23 mouse cellular contexts compared by ENCODE assay signal in the genomic region with DNA sequence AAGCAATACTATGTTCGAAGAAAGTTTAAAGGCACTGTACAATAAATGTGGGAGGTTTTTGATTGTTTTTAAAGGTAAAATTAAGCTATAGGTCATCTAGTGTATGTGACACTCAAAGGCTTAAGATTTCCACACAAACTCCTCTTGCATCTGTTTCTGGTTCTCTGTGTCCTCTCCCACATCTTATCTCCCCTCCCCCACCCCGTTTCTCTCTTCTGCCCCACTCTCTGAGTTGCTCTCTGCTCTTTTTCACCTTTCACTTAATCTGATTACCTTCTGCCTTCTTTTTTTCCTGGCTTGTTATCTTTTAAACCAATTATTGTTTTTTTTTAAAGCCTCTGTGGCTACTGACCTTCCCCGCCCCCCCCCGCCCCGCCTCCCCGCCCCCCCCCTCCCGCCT. TPM values are rescaled to one million over a fixed set of nuclear protein-coding genes. Genes with fewer than 3 reads are reported as not detected.
DNase-seq lines count a peak whose midpoint lies in the region; ATAC-seq and TF ChIP-seq lines count a peak whose summit lies in the region.
"Had no signal": no experiment of that assay in that cellular context is flagged by ENCODE, and none has a peak within 500 bp of the region (broad histone marks: within the 10 kb centered on the region; RNA-seq: fewer than 3 reads in every experiment).

No protein-coding gene starts in this region.

- H3K4me2 ChIP-seq in intestine, postnatal 0 days (replicated peaks; ENCODE audit: low read depth): peak overlapping the region; percentile 41; the same call in 1 of the 2 replicates
- no peak overlapping the region for H3K4me2 ChIP-seq in intestine, embryonic 16.5 days (ENCODE audit: low read depth, low read length)
- H3K4me2 ChIP-seq in liver, embryonic 14.5 days (ENCODE audit: low read depth): peak overlapping the region; percentile 67
- H3K4me2 ChIP-seq: embryonic facial prominence, embryonic 15.5 days; lung, embryonic 14.5 days; midbrain, embryonic 12.5 days had no signal

- no peak overlapping the region for H3K9ac ChIP-seq in intestine, postnatal 0 days (ENCODE audit: low read depth, low read length)
- no peak overlapping the region for H3K9ac ChIP-seq in intestine, embryonic 16.5 days (ENCODE audit: low read depth, low read length)
- no peak overlapping the region for H3K9ac ChIP-seq in liver, adult 2 months (ENCODE audit: low read depth, low read length)
- H3K9ac ChIP-seq in liver, embryonic 14.5 days (replicated peaks): no peak overlapping the region
- H3K9ac ChIP-seq: embryonic facial prominence, embryonic 15.5 days; lung, embryonic 14.5 days; midbrain, embryonic 12.5 days had no signal

- H3K27me3 ChIP-seq in intestine, postnatal 0 days (replicated peaks; ENCODE audit: control insufficient read depth, insufficient read depth, low read length): no peaks in the 10 kb centered on the region
- no peaks in the 10 kb centered on the region for H3K27me3 ChIP-seq in intestine, embryonic 16.5 days (replicated peaks; ENCODE audit: control insufficient read depth, insufficient read depth, low read length)
- H3K27me3 ChIP-seq in liver, adult 2 months (ENCODE audit: control insufficient read depth, insufficient read depth, low read length): no peaks in the 10 kb centered on the region
- H3K27me3 ChIP-seq in liver, embryonic 14.5 days (ENCODE audit: control insufficient read depth, insufficient read depth, low read length): no peaks in the 10 kb centered on the region
- H3K27me3 ChIP-seq: embryonic facial prominence, embryonic 15.5 days; midbrain, embryonic 12.5 days had no signal

- H3K4me1 ChIP-seq in intestine, postnatal 0 days (replicated peaks; ENCODE audit: control insufficient read depth, insufficient read depth, low read length): 0 out of 2 replicates have a peak, but pooled peaks cover 4% of the 10 kb centered on the region
- H3K4me1 ChIP-seq in intestine, embryonic 16.5 days (ENCODE audit: control insufficient read depth, insufficient read depth, low read length): peaks cover 9% of the 10 kb centered on the region
- peaks cover 9% of the 10 kb centered on the region for H3K4me1 ChIP-seq in liver, adult 2 months (ENCODE audit: control insufficient read depth, insufficient read depth, low read length)
- H3K4me1 ChIP-seq in liver, embryonic 14.5 days (replicated peaks; ENCODE audit: control insufficient read depth in 2 of 2, insufficient read depth in 2 of 2, low read length in 1 of 2): peaks cover 24 to 28% of the 10 kb centered on the region in 2 experiments
- H3K4me1 ChIP-seq: embryonic facial prominence, embryonic 15.5 days; midbrain, embryonic 12.5 days had no signal

- no peaks in the 10 kb centered on the region for H3K79me2 ChIP-seq in liver, adult 2 months (ENCODE audit: control insufficient read depth, insufficient read depth, low read length)

- no peak for TF ChIP-seq CTCF in intestine, postnatal 0 days (IDR thresholded peaks at IDR 0.05; ENCODE audit: low read depth)
- TF ChIP-seq CTCF in liver, adult 2 months (IDR thresholded peaks at IDR 0.05; ENCODE audit: low read depth, low read length): no peak
- no peak for TF ChIP-seq CTCF in liver, embryonic 14.5 days (IDR thresholded peaks at IDR 0.05; ENCODE audit: low read depth)

- TF ChIP-seq EP300 in liver, embryonic 14.5 days (IDR thresholded peaks at IDR 0.05; ENCODE audit: low read depth): no peak

- WGBS in intestine, postnatal 0 days: 37% methylated on average over 6 of the region's 7 CpGs
- WGBS in intestine, embryonic 16.5 days: 46% methylated on average over 6 of the region's 7 CpGs
- WGBS in liver, adult 2 months: 54% methylated on average over 7 of the region's 7 CpGs
- WGBS in liver, embryonic 14.5 days (ENCODE audit: insufficient replicate concordance): 44% methylated on average over 2 of the region's 7 CpGs

- no peak overlapping the region for H3K4me3 ChIP-seq in intestine, postnatal 0 days (ENCODE audit: low read depth, low read length)
- no peak overlapping the region for H3K4me3 ChIP-seq in intestine, embryonic 16.5 days (ENCODE audit: low read length)
- no peak overlapping the region for H3K4me3 ChIP-seq in liver, adult 2 months (ENCODE audit: insufficient read depth, low read depth, low read length)
- peak overlapping the region in 1 of 2 experiments; percentile 20; a peak in 1 of 4 replicates for H3K4me3 ChIP-seq in liver, embryonic 14.5 days (ENCODE audit: insufficient read depth in 1 of 2, low read depth in 2 of 2, low read length in 2 of 2)
- H3K4me3 ChIP-seq: embryonic facial prominence, embryonic 15.5 days; forebrain, embryonic 10.5 days; midbrain, embryonic 12.5 days had no signal

- ATAC-seq in intestine, postnatal 0 days: no peak
- ATAC-seq in intestine, embryonic 16.5 days: no peak
- ATAC-seq in liver, embryonic 14.5 days (ENCODE audit: insufficient read depth): peak; percentile 69
- ATAC-seq: activated CD4-positive, CD25-positive, alpha-beta regulatory T cell, adult 4 months; forebrain, embryonic 16.5 days had no signal

- no peak for TF ChIP-seq POLR2A in liver, adult 2 months (IDR thresholded peaks at IDR 0.05; ENCODE audit: extremely low read depth, insufficient read depth, low read length)

- no peaks in the 10 kb centered on the region for H3K36me3 ChIP-seq in intestine, postnatal 0 days (ENCODE audit: control insufficient read depth, insufficient read depth)
- no peaks in the 10 kb centered on the region for H3K36me3 ChIP-seq in intestine, embryonic 16.5 days (ENCODE audit: control insufficient read depth, insufficient read depth, low read length)
- H3K36me3 ChIP-seq in liver, adult 2 months (ENCODE audit: control insufficient read depth, insufficient read depth, low read length): no peaks in the 10 kb centered on the region
- no peaks in the 10 kb centered on the region for H3K36me3 ChIP-seq in liver, embryonic 14.5 days (replicated peaks; ENCODE audit: control insufficient read depth, insufficient read depth, low read depth)
- H3K36me3 ChIP-seq: embryonic facial prominence, embryonic 15.5 days; forebrain, embryonic 10.5 days; midbrain, embryonic 12.5 days had no signal

- no peak overlapping the region for H3K27ac ChIP-seq in intestine, postnatal 0 days (ENCODE audit: low read depth, low read length)
- H3K27ac ChIP-seq in intestine, embryonic 16.5 days (ENCODE audit: low read length): no peak overlapping the region
- no peak overlapping the region for H3K27ac ChIP-seq in liver, adult 2 months (replicated peaks; ENCODE audit: insufficient read depth, low read depth, low read length)
- peak overlapping the region; percentile 18; the same call in 1 of the 2 replicates for H3K27ac ChIP-seq in liver, embryonic 14.5 days
- H3K27ac ChIP-seq: embryonic facial prominence, embryonic 15.5 days; forebrain, embryonic 10.5 days; midbrain, embryonic 12.5 days had no signal

- no peaks in the 10 kb centered on the region for H3K9me3 ChIP-seq in intestine, postnatal 0 days (ENCODE audit: control insufficient read depth)
- no peaks in the 10 kb centered on the region for H3K9me3 ChIP-seq in intestine, embryonic 16.5 days (ENCODE audit: control insufficient read depth, low read length)
- H3K9me3 ChIP-seq in liver, embryonic 14.5 days (ENCODE audit: control insufficient read depth, low read length): no peaks in the 10 kb centered on the region
- H3K9me3 ChIP-seq: embryonic facial prominence, embryonic 15.5 days; forebrain, embryonic 10.5 days; midbrain, embryonic 12.5 days had no signal

- DNase-seq in liver, adult 2 months (ENCODE audit: extremely low read depth, low read depth, low spot score): peak; percentile 35
- no peak for DNase-seq in liver, embryonic 14.5 days (ENCODE audit: low read depth in 3 of 3, low spot score in 3 of 3)
- no peak for DNase-seq in left cerebral cortex, adult 11 months (ENCODE audit: low spot score)
- DNase-seq in adrenal gland, adult 2 months: no peak
- DNase-seq in kidney, postnatal 10 days: no peak
- DNase-seq: adrenal gland, postnatal 10 days; cerebellum, adult 8-10 months; cerebellum, postnatal 36 days; gastrocnemius, postnatal 36 days; heart, postnatal 14 days; kidney, adult 8-10 months; kidney, postnatal 14 days; lung, embryonic 14.5 days; right cerebral cortex, postnatal 14 days; spleen, adult 18-20 months; thymus, postnatal 14 days had no signal

RNA-seq across cellular contexts. Expression of gene Tent2, which starts 47.4 kb away (rescaled TPM):
- polyA plus RNA-seq in intestine, postnatal 0 days (2015; fragmentation: Nextera tagmentation; extraction: Ambion mirVana): 39.3 and 40.3 TPM in 2 replicates
- 49.3 and 50.3 TPM in 2 replicates for polyA plus RNA-seq in intestine, embryonic 16.5 days (2015; fragmentation: Nextera tagmentation; extraction: Ambion mirVana)
- total RNA-seq in liver, adult 2 months (2014; rRNA removed): 25.0 and 25.8 TPM in 2 replicates
- polyA plus RNA-seq in liver, adult 2 months (2012; rRNA removed): 9.3 and 10.0 TPM in 2 replicates
- 17.6 and 23.3 TPM in 2 replicates for polyA plus RNA-seq in liver, embryonic 14.5 days (2012; rRNA removed)
- polyA plus RNA-seq in liver, embryonic 14.5 days (2014; fragmentation: Nextera tagmentation; extraction: Ambion mirVana): 35.8 and 38.4 TPM in 2 replicates
- total RNA-seq in adrenal gland, adult 2 months (2021): 10 to 100 TPM; 26.8 to 42.7 TPM
- polyA plus RNA-seq in adrenal gland, adult 2 months (2012; rRNA removed): 8.3 and 8.9 TPM in 2 replicates

RNA-seq across cellular contexts. Expression of gene Homer1, which starts 59.9 kb away (rescaled TPM):
- 3.3 and 3.5 TPM in 2 replicates for polyA plus RNA-seq in intestine, postnatal 0 days (2015; fragmentation: Nextera tagmentation; extraction: Ambion mirVana)
- polyA plus RNA-seq in intestine, embryonic 16.5 days (2015; fragmentation: Nextera tagmentation; extraction: Ambion mirVana): 2.7 and 3.0 TPM in 2 replicates
- 12.3 and 13.2 TPM in 2 replicates for total RNA-seq in liver, adult 2 months (2014; rRNA removed)
- 1.8 and 2.6 TPM in 2 replicates for polyA plus RNA-seq in liver, adult 2 months (2012; rRNA removed)
- polyA plus RNA-seq in liver, embryonic 14.5 days (2012; rRNA removed): 2.6 and 3.7 TPM in 2 replicates
- polyA plus RNA-seq in liver, embryonic 14.5 days (2014; fragmentation: Nextera tagmentation; extraction: Ambion mirVana): 3.0 TPM in 2 replicates
- total RNA-seq in adrenal gland, adult 2 months (2021): 10 to 100 TPM; 27.2 to 56.6 TPM
- polyA plus RNA-seq in adrenal gland, adult 2 months (2012; rRNA removed): 4.7 and 5.2 TPM in 2 replicates
